Mouse (Mus musculus) lung, adult 2 months (tissue): ENCODE data around the gene Kbtbd8.

ENCODE experiments used
- CTCF ChIP-seq: fragments of 200-500 bp; IDR thresholded peaks from 2 replicates; pipeline ENCODE4 v1.5.1; 2011; ENCODE audit warnings: mild to moderate bottlenecking, low read length, control low read depth; ENCODE audit not compliant: insufficient read depth
- POLR2A ChIP-seq: fragments of 200-500 bp; IDR thresholded peaks from 2 replicates; pipeline ENCODE4 v1.6.1; 2011; ENCODE audit warnings: low read depth, mild to moderate bottlenecking, control low read depth, low read length, borderline replicate concordance; ENCODE audit errors: extremely low read depth

DNA sequence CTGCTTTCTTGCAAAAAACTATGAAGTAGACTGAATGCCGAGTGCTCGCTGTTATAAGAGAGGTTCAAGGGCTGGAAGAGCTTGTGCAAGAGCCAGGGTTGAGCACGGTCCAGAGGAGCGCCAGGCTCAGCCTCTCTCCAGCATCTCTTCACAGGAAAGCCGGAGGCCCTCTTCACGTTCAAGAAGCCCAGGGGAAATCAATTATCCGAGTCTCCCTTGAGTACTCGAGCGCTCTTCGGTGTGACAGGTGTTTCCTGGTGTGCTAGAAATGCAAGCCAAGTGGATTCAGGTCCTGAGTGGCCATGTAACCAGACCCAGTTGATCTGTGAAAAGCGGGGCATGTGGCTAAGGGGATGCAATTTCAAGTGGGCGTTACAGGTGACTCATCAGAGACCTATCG lies at the start of gene Kbtbd8:
- TF ChIP-seq CTCF (no peak), POLR2A (no peak)
